Mouse (Mus musculus) cerebellum, adult 9-10 months (tissue): ENCODE data around the gene Jph4.

Experiments
- DNase-seq: peaks from one replicate; pipeline ENCODE4 v3.0.0; 2022

Gene Jph4

GRCm38 (mm10) chr14:55063117-55063516 is 53.6 kb downstream of the Jph4 start:
- DNase-seq, result no peak

- DNase-seq, result peak; percentile 81
Observed at GRCm38 (mm10) chr14:55062626-55063025, 54.1 kb downstream of the Jph4 start.

GRCm38 (mm10) chr14:55061845-55062244 is 54.9 kb downstream of the Jph4 start:
- peak; percentile 41 for DNase-seq

- DNase-seq, result no peak
Observed at GRCm38 (mm10) chr14:55059931-55060330, 56.8 kb downstream of the Jph4 start.

GRCm38 (mm10) chr14:55059009-55059408 is 57.7 kb downstream of the Jph4 start:
- no peak for DNase-seq
